Mouse (Mus musculus) thymus, adult 2 months (tissue): ENCODE measurements at regions not wholly inside any gene's neighbourhood (a gene's known extent, or its start where the extent isn't known, plus 50 kb on each side); places are given as distances from the start of the nearest gene placed in this dataset.

Experiments
- CTCF ChIP-seq: fragments of 200-500 bp; IDR thresholded peaks from 2 replicates; pipeline ENCODE4 v1.5.1; 2012; ENCODE audit warnings: mild to moderate bottlenecking, control low read depth, low read length, moderate library complexity, borderline replicate concordance; ENCODE audit not compliant: control insufficient read depth, poor library complexity, insufficient read depth; ENCODE audit errors: extremely low read depth
- POLR2A ChIP-seq: fragments of 200-500 bp; IDR thresholded peaks from 2 replicates; pipeline ENCODE4 v1.6.1; 2012; ENCODE audit warnings: mild to moderate bottlenecking, low read length, control low read depth, moderate library complexity; ENCODE audit not compliant: control insufficient read depth, poor library complexity, insufficient read depth; ENCODE audit errors: extremely low read depth

DNA sequence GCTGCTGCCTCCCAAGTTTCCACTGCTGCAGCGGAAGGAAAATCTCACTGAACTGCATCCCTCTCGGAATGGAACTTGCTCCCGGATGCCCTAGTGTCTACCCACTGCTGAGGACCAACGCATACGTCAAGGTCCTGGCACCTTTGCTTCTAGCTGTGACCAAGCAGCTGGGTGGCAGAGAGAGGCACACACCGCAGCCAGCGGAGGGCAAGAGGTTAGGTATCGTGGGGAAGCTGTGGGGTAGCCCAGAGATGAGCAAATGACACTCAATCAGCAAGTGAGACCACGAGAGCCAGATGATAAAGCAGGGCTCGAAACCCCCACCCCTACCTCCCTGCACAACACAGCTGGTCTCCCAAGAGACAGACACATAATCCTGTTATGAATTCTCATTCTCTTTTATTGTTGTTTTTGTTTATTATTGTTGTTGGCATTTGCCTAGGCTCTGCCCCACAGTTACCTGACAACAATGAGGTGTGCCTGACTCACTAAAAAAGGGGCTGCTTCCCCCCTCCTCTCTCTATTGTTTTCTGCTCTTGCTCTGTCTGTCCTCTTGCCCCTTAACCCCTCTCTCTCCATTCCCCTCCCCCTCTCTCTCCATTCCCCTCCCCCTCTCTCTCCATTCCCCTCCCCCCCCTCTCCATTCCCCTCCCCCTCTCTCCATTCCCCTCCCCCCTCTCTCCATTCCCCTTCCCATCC, 112.0 kb upstream of the Spred2 start:
- no peak for TF ChIP-seq CTCF
- TF ChIP-seq POLR2A: no peak
